Mouse (Mus musculus) liver, adult 2 months (tissue): Measurements from ENCODE around the gene Cavin1.

Experiments
- CTCF ChIP-seq: fragments of 200-500 bp; IDR thresholded peaks from 2 replicates; pipeline ENCODE4 v1.5.1; 2011; ENCODE audit warnings: low read depth, low read length, control low read depth
- POLR2A ChIP-seq: fragments of 200-500 bp; IDR thresholded peaks from 2 replicates; pipeline ENCODE4 v1.6.1; 2011; ENCODE audit warnings: low read length, control low read depth; ENCODE audit not compliant: insufficient read depth; ENCODE audit errors: extremely low read depth

- no peak for TF ChIP-seq CTCF
- no peak for TF ChIP-seq POLR2A
These were observed 5.7 kb downstream of the Cavin1 start for GRCm38 (mm10) chr11:100964901-100965542.
